Mouse (Mus musculus): ENCODE measurements around the gene Cyp4v3.

Cyp4v3 gene

GRCm38 (mm10) chr8:45332685-45333409 is at the start of gene Cyp4v3:
Gene Cyp4v3 (minus strand): TSS chr8:45333216.
- in situ Hi-C loops (cut with MboI, MseI) = loop anchor here (25.0 kb wide), 1 partner anchor 804 kb away; no protein-coding TSS in a partner anchor

GRCm38 (mm10) chr8:45381963-45382347 is 48.9 kb upstream of the Cyp4v3 start, which contains the start of gene Fam149a:
Gene Fam149a (minus strand): TSS chr8:45382291.
- in situ Hi-C loops (cut with MboI, MseI) = no loop called here

DNA sequence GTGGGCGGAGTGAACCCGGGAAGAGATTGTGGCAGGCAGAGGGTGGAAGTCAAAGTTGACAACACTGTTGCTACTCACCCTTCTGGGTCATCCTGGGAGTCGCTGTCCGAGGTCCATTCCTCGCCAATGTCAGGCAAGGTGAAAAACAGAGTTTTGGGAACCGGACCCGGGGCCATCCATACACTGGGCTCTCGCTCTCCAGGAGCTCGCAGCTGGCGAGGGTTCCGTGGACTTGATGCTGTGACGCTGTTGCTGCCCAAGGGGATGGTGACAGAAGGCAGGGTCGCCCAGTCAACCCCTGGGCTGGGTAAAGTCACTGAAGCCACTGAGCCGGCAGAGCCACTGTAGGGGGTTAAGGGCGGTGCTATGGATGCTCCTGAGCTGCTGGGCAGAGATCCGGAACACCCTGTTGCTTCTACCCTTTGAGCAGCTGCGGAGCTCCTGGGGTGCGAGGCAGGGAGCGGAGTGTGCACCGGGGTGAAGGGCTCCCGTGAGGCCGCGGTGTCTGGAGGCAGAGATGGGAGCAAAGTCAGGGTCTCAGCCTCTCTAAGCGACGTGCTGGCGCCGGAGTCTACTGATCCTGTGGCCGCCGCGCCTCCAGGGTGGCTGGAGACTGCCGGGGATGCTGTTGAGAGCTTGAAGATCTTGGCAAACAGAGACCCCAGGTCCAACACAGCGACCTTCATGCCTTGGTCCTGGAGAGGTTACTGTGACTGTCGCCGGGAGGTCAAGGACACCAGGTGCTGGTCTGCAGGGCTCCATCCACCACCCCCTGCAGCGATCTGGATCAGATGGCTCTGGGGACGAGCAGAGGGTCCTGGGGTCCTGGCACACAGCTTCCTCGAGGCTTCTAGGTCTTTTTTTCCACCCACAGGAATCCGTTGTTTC is 48.3 kb upstream of the Cyp4v3 start:
- in situ Hi-C loops (cut with MboI, MseI) = no loop called here

GRCm38 (mm10) chr8:45380598-45380997 is 47.6 kb upstream of the Cyp4v3 start:
- in situ Hi-C loops (cut with MboI, MseI) = no loop called here

- in situ Hi-C loops (cut with MboI, MseI) = no loop called here
Observed at GRCm38 (mm10) chr8:45374071-45374470, 41.1 kb upstream of the Cyp4v3 start.

DNA sequence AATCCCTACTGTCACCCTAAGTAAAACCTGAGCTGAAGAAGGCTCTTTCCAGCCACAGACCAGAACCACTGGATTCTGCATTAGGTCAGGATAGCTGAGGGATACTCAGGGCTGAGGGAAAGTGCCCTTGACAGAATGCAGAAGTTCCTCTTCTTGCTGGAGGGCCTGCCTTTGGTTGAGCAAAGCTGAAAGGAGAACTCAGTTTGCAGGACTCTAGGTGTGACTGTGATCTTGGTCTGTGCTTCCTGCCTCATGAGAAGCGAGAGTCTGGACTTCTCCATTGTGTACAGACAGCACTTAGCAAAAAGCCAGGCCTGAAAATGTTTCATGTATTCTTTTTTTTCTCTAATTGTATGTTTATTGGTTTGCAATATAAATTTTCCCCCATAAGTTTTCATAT is 34.1 kb upstream of the Cyp4v3 start:
- in situ Hi-C loops (cut with MboI, MseI) = no loop called here

GRCm38 (mm10) chr8:45363220-45363619 is 30.2 kb upstream of the Cyp4v3 start:
- in situ Hi-C loops (cut with MboI, MseI) = no loop called here

DNA sequence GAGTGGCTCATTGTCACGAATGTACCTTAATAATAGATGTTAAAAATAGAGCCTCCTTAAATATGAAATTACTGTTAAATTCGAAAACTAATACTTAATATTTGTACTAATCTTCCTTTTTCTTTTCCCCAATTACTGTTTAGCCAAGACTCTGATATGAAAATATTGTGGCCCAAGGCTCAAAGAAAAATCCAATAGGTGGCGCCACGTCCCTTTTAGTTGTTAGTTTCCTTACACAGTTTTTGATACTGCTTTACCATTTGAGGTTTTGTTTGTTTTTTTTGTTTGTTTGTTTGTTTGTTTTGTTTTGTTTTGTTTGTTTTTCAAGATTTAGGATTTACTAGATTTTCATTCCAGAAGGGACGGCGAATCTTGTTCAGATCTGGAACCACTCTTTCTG is 29.3 kb upstream of the Cyp4v3 start:
- in situ Hi-C loops (cut with MboI, MseI) = no loop called here

GRCm38 (mm10) chr8:45359091-45359605 is 26.1 kb upstream of the Cyp4v3 start:
- in situ Hi-C loops (cut with MboI, MseI) = no loop called here

DNA sequence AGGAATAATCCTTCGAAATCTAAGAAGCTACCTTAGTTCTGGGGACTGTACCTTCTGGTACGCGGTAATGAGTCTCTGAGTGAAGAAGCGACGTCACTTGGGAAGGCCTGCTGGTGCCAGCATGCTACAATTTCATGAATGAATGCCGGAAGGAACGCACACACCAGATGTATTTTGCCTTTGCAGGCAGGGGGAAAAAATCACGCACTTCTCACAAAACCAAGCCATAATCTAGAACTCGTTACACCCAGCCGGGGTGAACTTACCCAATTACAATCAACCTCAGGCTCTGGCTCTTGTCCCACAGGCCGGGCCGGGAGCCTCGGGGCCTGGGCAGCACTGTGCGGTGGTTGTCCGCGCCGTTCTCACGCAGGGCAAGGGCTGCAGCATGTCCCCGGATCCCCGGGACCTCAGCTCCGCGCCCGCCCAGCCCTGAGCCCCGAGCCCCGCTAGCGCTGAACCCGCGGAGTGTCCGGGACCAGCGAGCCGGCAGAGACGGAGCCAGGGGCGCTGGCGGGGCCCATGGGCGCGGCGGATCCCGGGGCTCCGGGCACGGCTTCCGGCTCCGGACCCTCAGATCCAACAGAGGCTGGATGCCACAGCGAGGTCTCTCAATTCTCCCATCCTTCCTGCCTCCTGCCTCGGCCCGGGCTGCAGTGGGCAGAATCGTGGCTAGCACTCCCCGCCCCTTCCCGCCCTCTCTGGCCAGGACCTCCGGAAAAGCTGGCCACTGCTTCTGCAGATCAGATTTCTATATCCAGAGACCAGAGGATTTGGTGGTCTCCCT is 25.3 kb upstream of the Cyp4v3 start:
- in situ Hi-C loops (cut with MboI, MseI) = no loop called here

DNA sequence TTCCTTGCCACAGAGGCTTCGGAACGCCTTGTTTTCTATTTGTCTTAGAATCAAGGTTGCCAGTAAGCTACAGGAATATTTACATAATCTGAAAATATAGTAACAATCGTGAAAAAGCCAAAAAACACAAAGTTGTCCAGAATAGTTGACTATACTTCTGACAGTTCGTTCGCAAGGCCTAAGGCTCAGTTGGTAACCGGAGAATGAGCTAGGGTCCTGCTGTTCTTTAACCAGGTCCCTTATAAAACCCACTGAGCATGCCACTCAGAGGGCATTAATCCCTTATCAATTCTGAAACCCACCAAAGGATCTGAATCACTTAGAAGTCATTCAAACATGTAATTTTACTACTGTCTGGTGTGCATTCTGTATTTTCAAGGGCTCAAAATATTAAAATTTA is 22.8 kb upstream of the Cyp4v3 start:
- in situ Hi-C loops (cut with MboI, MseI) = no loop called here

DNA sequence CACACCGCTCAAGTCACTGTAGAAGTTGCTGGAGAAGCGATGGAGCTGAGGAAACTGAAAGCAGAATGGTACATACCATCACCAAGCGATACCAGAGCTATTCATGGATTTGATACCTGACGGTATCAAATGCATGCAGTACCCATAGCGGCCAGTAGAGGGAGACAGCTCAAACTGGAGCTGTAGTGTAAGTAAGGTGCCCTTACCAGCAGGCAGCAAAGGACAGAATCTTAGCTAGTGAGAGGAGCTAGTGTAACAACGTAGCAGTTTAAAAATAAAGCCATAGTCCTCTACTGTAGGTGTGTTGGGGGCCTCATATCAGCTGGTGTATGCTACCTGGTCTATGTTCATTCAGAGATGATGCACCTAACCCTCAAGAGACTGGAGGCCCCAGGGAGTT is 12.0 kb upstream of the Cyp4v3 start:
- in situ Hi-C loops (cut with MboI, MseI) = loop anchor here (25.0 kb wide), 1 partner anchor 792 kb away; no protein-coding TSS in a partner anchor

DNA sequence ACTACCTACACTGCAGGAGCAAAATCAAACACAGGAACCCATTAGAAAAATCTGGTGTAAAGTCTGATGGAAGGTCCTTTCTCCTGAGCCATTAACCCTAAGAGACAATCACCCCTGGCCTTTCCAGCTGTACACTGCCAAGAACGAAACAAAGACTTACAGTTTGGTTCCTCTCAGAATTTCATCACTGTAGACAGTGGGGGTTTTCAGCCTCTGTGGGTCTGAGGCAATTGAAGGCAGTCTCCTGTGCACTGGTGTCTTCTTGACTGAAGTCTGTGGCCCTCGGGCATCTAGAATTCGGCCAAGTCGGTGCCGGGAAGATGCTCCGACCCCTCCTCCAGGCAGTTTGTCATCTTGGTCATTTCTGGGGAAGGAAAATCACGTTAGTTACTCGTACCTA is 11.3 kb upstream of the Cyp4v3 start:
- in situ Hi-C loops (cut with MboI, MseI) = loop anchor here (25.0 kb wide), 1 partner anchor 793 kb away; no protein-coding TSS in a partner anchor

GRCm38 (mm10) chr8:45341630-45342628 is 8.9 kb upstream of the Cyp4v3 start:
- in situ Hi-C loops (cut with MboI, MseI) = loop anchor here (25.0 kb wide), 1 partner anchor 795 kb away; no protein-coding TSS in a partner anchor

DNA sequence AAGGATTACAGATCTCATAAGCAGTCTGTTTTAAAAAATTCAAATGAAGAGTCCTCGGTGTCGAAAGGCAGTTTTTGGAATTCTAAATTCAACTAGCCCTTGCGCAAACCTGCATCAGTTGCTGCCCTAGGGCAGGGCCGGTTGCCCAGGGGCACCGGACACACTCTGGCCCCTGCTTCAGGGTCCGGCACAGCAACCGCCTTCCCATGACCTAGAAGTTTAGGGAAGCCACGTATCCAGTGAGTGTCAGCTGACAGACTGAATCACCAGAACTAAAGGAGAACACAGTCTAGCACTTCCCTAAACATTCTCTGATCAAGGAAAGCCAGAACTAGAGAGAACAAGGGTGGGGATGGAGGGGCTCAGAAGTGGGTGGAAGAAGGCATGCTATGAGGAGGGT is 477 bp upstream of the Cyp4v3 start:
- in situ Hi-C loops (cut with MboI, MseI) = loop anchor here (25.0 kb wide), 1 partner anchor 804 kb away; no protein-coding TSS in a partner anchor

DNA sequence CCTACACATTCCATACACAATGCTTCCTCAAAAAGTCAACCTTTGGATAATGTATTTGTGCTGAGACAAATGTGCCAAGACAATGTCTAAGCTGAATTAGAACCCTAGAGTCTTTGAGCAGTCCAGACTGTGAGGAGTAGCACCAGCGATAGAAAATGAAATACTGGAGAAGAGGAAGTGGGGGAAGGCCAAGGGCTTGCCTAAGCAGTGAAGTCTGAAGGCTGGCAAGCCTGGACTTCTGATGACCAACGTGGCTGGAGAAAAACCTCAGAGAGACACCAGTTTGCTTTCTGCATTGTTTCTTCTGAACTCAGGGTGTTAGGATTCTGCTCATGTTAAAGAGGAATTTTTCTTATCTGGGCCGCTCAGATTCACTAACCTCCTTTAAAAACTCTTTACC is 2.2 kb downstream of the Cyp4v3 start:
- in situ Hi-C loops (cut with MboI, MseI) = loop anchor here (25.0 kb wide), 1 partner anchor 806 kb away; no protein-coding TSS in a partner anchor

- in situ Hi-C loops (cut with MboI, MseI) = loop anchor here (25.0 kb wide), 1 partner anchor 808 kb away; no protein-coding TSS in a partner anchor
Observed at GRCm38 (mm10) chr8:45329206-45329980, 3.6 kb downstream of the Cyp4v3 start.

GRCm38 (mm10) chr8:45327076-45327475 is 5.9 kb downstream of the Cyp4v3 start:
- in situ Hi-C loops (cut with MboI, MseI) = loop anchor here (25.0 kb wide), 1 partner anchor 810 kb away; no protein-coding TSS in a partner anchor

DNA sequence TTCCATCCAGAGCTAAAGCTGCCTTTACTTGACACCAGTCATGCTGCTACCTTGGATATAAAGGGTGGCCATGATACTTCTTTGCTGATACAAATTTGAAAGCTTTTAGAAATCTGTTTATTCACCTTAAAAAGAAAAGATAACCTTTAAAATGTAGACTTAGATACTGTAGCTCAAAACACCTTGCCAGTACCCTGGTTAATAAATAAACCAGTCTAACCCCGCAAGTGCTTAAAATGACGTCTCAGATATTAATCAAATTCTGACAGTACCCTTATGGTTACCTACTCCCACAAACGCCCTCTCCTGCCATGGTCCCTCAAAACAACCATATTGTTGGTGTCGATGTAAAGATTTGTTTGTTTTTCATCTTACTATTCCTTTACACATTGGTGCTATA is 8.9 kb downstream of the Cyp4v3 start:
- in situ Hi-C loops (cut with MboI, MseI) = no loop called here
